Mouse (Mus musculus) activated CD4-positive, CD25-positive, alpha-beta regulatory T cell, adult 4 months (primary cell): Measurements from ENCODE around the gene Nfs1. TPM values are rescaled to one million over a fixed set of nuclear protein-coding genes. Genes with fewer than 3 reads are reported as not detected.
"Not testable (repeated sequence)": the region's sequence is repeated elsewhere in the genome, so short reads cannot be mapped to it uniquely, and the experiment has no call there.

Experiments used
- ATAC-seq: one replicate; pipeline ENCODE4 v1.8.0; 2017
- polyA plus RNA-seq, 2 experiments: library from polyadenylated mRNA; unstranded; fragments of 100-300 nt; shearing (Covaris generic); gene quantifications; one replicate each; pipeline ENCODE4 v1.2.1; 2017

The Nfs1 gene
- polyA plus RNA-seq: 10 to 100 TPM; 40.6 to 45.9 TPM

DNA sequence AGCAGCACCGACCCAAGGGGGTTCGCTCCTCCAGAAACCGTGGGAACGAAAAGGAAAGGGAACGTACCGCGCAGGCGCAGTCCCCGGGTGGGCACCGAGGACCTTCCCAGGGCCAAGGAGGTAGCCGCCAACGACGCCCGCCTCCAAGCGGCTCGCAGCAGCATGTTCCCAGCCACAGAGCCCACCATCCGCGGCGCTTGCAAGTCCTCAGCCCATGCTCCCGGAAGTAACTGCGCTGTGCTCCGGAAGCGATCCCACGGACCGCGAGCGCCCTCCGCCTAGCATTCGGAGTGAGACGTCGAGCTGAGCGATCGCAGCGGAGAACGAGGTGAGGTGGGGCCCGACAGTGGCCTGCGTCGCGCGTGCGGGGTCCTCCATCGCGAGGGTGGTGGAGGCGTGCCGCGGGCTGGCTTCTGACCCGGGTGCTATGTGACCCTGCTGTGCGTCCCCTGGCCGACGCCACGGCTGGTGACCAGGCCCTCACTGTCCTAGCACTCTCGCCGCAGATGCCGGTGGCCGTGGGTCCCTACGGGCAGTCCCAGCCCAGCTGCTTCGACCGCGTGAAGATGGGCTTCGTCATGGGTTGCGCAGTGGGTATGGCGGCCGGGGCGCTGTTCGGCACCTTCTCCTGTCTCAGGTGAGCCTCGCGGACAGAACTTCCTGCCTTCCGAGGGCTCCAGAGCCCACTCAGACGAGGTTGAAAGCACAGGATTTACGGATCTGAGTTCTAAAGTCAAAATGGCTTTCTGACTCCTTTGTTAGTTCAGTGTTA, at the start of gene Nfs1, which contains the start of gene Romo1:
Gene Nfs1 (minus strand): TSS at position 234 of the 772 bp plus-strand sequence.
Gene Romo1 (plus strand): TSS at position 87 of the 772 bp plus-strand sequence.
- ATAC-seq: peak; percentile 92

DNA sequence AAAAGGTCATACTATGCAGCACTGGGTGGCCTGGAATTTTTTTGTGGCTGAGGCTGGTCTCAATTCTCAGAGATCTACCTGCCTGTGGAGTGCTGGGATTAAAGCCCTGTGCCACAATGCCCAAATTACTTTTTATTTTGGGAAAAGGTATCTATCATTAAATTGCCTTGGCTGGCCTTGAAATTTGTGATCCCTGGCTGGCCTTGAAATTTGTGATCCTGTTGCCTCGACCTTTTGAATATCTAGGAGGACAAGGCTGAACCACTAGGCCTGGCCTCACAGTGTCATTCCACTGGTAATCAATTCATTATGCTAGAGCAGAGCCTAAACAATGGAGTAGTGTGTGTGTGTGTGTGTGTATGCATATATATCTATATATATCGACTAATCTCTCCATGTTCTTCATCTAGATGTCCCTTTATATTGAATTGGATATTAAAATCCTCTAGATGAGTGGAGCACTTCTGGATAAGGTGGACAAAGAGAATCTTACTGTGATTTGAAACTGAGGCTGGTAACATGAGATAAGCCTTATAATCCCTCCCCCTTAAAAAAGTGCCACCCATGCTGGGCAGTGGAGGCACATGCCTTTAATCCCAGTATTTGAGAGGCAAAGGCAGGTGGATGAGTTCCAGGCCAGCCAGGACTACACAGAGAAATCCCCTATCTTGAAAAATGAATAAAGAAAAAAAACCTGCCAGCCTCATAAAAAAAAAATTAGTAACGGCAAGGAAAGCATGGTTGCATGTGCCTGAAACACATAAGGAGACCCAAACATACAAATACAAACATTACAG, 49.3 kb upstream of the Nfs1 start:
- no peak for ATAC-seq

DNA sequence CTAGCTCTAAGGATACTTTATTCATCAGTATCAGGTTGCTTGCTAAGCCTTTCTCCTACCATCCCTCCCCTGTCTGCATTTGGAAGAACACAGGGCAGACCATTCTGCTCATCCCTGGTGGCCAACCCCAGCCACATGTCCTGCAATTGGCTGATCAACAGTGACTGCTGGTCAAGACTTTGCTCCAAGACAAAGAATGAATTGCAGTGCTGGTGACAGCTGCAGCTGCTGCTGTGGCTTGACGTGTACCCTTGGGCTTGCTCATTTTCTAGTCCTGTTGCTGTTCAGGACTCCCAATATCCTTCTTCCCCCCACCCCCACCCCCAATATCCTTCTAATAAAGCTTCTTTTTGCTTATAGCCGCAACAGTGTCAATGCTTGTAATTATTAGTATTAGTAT, 48.1 kb upstream of the Nfs1 start:
- no peak for ATAC-seq

DNA sequence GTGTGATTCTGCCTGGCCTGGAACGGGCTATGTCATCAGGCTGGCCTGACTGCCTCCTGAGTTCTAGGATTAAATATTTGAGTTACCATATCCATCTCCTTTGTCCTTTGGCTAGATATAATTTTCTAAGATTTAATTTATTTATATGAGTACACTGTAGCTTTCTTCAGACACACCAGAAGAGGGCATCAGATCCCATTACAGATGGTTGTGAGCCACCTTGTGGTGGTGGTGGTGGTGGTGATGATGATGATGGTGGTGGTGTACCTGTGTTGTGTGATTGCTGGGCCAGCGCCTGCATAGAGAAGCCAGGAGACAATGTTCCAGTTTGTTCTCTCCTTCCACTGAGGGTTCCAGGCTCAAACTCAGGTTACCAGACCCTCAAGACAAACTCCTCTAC, 47.6 kb upstream of the Nfs1 start:
- no peak for ATAC-seq

DNA sequence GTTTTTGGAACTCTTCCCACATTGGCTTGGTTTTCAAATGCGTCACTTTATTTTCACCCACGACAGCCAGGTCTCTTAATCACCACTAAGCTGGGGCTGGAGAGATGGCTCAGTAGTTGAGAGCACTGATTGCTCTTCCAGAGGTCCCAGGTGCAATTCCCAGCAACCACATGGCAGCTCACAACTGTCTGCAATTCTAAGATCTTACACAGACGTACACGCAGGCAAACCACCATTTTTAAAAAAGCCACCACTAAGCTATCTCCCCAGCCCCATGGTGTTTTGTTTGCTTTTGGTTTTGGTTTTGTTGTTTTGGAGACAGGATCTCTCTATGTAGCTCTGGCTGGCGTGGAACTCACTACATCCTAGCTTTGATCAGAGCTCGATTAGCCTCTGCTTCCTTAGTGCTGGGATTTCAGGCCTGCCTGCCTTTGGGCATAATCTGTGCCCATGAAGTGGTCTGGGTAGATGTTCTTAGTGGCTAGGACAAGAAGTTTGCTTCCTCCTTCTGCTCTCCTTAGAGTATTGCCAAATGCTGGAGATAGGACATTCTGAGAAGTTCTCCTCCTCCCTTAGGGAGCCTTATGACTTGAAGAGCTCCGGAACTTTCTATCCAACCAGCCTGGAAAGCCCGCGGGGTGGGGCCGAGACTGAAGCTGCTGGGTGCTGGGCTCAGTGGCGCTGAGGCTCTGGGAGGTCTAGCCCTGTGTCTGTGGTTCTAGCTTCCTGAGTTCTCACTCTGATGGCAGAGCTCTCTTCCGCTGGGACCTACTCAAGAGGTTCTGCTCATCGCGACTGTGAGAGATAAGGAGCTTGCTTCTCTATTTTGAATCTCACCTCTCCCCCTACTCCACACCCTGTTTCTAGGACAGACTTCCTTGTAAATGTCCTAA, 46.3 kb upstream of the Nfs1 start:
- ATAC-seq: peak; percentile 88

DNA sequence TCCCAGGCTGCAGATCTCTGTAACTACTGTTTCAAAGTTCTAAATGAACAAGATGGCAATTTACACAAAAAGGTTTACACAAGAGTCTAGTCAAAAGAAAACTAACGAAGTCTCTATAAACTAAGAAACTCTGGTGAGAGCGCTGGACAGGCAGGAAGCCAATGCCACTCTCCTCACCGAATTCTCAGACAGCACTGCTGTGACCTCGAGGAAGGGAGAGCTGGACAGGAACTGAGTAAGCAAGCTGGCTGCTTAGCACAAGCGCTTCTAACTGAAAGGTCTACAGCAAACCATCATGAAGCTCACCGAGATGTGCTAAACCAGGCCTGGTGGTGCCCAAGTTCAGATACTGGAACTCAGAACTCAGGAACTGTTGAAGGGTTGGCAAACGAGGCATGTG, 45.3 kb upstream of the Nfs1 start:
- ATAC-seq: not testable (repeated sequence)

DNA sequence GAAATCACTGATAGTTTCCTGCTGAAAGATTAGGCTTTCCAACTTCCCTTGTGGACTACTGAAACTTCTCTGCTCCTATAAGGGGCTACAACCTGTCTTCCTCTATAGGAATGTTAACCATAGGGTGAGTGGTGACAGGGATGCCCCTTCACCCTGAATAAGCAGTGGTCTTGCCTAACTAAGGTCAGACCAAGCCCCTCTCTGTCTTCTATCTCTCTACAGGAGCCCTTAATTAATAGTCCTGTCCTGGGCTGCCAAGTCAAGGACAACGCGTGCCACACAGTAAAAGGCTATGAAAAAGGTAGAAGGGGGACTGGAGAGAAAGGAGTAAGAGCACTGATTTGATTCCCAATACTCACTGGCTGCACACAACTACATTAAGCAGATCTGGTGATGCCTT, 37.6 kb upstream of the Nfs1 start:
- ATAC-seq: no peak

DNA sequence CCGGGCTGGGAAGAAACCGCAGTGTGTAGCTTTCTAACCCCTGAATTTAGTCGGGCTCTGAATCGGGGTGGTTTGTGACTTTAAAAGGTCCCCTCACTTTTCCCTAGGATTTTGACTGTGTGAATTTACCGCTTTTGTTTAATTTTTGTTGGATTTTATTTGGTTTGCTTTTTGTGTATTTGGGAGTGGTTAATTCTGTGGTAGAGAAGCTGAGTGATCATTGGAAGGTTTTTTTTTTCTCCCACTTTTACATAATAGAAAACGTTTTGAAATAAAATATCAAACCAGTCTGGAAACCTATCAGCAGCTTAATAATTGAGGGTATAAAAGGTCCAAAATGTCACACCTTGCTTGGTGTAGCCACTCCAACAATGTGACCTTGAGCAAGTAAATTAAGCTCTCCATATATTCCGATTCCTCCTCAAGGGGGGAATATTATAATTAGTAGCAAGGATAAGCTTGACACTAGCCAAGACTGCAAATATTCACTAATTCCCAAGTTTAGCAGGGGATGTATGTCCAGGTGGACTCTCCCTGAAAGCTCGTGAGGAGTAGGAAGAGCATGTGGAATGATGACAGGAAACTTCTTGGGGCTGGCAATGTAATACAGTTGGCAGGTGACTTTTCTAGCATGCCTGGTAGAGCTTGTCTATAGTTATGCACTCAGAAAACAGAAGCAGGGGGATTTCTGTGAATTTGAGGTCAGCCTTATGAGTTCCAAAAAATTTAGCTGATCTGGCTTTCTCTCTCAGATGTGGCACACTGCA, 37.0 kb upstream of the Nfs1 start:
- no peak for ATAC-seq

DNA sequence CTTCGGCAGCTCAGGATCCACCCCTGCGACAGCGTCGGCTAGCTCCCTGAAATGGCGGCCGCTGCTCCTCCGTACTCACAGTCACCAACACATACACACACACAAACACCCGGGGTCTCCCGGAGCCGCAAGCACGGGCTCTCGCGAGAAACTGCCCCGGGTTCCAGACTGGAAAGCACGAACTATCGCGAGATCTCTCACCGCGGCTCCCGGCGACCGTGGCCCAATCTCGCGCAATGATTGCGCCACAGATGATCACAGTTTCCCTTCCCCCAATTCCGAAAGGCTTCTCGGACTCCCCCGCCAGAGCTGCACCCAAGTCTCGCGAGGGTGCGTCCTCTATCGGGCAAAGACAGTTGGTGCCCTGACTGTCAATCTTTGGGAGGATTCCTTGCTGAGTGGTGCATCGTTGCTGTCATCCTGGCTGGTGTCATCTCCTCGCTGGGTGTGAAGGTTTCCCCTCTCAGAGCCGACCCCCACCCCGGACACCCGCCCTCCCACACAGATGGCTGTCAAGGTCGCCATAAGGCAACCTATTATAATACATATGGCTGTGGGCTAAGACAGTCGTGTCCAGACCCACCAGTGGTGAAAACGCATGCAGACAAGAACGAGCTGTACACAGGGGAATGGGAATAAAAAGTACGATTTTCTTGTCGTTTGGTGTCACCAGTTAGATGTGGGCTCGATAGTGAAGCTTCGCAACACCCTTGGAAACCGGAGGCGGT, 36.3 kb upstream of the Nfs1 start, which contains the start of gene Rbm39:
Gene Rbm39 (minus strand): TSS at position 145 of the 728 bp plus-strand sequence.
- ATAC-seq: peak; percentile 85

DNA sequence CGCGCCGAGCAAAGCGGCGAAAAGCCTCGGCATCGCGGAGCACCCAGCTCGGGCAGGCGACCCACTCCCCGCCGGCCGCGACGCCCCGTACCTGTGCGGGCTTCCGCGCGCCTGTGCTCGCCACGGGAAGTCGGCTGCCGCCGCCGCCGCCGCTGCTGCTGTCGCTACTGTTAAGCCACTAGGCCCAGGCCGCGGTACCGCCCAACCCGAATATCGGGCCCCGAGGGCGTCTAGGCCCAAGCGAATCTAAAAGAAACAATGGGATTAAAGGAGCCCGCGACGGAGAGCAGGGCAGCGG, 35.8 kb upstream of the Nfs1 start:
- ATAC-seq: no peak

DNA sequence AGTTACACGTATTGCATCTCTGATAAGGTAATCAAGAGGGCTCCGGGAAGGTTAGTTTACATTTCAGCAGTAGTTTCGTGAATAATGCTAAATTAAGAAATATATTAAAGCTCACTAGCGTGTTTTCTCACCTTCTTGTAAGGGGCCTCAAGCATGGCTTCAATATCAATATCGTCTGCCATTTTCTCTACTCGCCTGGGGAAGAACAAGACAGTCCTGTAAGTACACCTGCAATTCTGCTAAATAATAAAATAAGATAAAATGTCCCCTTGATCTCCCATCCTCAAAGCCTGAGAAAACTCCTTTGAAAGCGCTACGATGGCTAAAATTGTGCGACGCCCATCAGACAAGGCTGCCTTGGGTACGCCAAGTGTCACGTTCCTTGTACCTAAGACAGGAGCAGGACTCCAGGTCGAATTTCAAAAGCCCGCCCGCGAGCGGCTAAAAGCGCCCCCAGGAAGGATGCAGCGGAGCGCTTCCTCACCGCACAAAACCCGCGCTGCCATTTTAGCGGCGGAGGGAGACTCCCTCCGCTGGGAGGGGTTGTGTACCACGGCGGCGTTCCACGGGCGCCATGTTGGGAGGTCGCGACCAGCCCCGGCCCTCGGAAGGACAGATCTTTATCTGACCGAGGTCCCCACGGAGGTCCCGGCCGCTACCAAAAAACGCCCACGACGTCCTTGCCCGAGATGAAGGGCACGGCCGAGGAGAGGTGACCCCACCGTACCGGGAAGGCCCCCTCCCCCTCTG, 35.2 kb upstream of the Nfs1 start:
- ATAC-seq: peak; percentile 56

DNA sequence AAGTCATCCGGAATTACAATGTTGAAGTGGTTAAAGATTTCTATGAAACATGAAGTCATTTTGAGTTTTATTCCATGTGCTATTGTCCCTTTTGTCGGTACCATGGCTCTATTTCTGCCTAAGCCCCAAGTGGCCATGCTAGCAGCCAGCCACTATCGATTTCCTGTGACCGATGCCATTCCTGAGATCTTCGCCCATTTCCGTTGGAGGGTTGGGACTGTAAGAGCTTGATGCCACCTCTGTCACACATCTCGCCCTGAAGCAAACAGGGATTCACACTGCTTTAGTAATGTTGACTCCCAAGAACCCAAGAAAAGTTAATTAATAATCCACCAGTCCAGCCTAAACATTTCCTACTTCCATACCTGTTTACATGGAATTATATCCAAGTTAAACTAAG, 33.7 kb upstream of the Nfs1 start:
- ATAC-seq: no peak

DNA sequence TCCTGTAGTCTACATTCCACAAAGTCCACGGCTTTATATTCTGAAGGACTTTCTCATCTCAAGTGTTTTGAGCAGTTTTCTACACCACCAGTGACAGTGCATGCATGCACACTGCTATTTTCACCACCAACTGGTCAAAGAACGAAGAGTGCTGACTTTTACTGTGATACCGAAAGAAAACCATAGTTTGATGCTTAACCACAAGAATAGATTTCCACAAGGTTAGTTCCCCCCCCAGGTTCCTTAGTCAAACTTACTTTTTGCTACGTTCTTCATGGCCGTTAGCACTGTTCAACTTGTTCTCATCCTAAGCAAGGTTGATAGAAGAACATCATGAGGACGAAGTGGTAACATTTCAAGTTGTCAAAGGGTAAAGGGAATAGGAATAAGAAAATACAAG, 33.1 kb upstream of the Nfs1 start:
- ATAC-seq: no peak

DNA sequence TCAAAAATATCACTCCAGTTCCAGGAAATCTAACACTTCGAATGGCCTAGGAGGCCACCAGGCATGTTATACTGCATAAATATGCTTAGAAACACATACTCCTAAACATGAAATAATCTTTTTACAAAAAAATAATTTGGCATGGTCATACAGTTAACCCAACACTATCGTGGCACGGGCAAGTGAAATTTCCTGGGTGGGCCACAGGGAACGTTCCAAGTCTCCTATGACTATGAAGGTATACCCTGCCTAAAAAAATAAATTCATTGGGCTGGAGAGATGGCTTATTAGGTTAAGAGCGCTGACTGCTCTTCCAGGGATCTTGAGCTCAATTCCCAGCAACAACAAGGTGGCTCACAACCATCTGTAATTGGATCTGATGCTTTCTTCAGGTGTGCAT, 22.6 kb upstream of the Nfs1 start:
- ATAC-seq: no peak

DNA sequence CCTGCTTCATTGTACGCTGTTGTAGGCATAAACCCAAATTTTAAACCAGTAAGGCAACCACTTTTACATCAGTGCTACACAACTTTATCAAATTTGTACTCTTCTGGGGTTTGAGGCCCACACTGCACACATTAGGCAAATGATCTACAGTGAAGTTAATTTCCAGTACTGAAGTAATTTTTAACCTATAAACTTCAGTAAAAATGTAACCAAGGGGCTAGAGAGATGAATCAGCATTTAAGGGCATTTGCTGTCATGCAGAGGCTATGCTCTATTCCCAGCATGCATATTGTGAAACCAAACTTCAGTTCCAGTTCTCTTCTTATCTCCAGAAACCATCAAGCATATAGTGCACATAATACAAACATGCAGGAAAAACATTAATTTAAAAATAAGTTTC, 21.5 kb upstream of the Nfs1 start:
- no peak for ATAC-seq

DNA sequence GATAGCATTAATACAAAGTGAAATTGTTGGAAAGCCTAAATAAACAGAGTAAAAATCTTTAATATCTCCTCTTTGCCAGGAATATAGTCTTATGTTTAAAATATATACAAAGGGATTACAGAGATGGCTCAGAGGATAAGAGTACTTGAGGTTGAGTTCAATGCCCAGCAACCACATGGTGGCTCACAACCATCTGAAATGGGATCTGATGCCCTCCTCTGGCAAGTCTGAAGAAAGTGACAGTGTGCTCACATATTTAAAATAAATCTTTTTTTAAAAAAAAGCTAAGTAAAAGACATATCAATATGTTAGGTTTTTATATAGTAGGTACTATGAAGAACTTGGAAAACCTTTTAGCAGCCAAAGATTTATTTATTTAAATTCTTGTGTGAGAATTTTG, 7.6 kb upstream of the Nfs1 start:
- no peak for ATAC-seq

DNA sequence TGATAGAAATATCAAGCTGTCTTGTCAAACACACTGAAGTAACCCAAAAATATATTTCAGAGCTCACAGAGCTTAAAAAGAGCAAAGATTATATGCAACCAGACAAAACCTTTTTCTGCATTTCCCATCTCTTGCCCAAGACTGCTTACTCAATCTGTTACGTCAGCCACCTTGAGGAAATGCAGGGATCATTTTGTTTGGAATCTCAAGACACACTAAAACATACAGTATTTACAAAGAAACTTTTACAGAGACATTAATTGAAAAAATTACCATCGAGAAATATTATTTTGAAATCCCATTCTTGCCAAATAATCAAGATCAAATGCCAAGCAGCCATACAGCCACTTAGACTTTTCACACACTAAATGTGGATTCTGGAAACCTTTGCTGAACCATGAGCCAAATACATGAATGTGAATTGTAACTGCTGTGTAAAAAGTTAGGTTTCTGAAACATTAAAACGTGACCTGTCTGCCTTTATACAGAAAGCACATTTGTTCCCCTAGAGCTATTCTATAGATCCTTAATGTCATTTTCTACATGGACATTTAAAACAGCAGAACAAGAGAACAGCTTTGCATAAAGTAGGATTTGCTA, 3.4 kb upstream of the Nfs1 start:
- ATAC-seq: no peak

DNA sequence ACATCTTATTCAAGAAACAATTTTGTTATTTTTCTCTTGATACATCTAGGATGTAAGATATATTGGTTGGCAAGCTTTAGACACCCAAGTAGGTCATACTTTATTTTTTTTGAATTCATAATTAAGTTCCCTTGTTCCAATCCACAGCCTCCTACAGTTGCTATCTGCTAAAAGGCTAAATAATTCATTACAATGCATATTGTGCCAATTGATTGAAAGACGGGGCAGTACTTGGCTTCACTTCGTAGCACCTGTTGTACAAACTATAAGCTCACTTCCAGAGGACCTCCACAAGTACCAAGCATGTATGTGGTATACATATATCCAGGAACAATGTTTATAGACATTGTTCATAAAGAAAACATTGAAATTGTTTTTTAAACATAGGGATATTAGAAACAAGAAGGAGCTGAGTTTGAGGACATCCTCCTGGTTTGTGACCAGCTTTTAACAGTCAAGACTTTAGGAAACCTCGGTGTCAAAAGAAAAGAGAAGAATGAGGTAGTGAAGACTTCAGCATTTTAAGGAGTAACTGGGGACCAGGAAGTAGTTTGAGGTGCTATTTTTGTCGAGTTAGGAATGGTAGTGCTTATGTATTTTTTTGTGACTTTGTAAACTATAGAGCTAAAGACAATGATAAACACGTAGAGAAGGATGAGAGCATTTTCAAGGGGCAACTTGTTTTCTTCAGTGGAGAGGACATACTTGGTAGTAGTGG, 2.4 kb upstream of the Nfs1 start:
- no peak for ATAC-seq

DNA sequence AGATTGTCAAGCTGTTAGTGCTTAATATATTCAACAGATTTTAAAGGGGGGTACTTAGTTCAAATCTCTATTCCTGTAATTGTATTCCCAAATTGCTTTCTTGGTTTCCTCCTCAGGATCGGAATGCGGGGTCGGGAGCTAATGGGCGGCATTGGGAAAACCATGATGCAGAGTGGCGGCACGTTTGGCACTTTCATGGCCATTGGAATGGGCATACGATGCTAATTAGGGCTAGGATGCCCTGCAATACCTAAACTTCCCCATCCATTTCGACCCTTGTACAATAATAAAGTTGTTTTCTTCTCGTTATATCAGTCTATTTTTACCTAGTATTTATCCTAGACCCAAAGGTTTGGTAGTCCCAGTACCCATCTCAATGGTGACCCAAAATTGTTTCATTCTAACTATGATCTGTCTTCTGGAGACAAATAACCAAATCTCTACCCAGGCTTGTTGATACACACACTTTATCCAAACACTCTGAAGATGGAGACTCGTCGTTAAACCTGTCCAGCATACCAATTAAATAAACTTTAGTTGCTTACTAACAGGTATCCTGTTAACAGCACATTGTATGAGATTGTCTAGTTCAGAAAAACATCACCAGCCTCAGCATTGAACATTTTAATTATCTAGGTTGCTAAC, 1.6 kb upstream of the Nfs1 start:
- no peak for ATAC-seq
